In the genomic region with DNA sequence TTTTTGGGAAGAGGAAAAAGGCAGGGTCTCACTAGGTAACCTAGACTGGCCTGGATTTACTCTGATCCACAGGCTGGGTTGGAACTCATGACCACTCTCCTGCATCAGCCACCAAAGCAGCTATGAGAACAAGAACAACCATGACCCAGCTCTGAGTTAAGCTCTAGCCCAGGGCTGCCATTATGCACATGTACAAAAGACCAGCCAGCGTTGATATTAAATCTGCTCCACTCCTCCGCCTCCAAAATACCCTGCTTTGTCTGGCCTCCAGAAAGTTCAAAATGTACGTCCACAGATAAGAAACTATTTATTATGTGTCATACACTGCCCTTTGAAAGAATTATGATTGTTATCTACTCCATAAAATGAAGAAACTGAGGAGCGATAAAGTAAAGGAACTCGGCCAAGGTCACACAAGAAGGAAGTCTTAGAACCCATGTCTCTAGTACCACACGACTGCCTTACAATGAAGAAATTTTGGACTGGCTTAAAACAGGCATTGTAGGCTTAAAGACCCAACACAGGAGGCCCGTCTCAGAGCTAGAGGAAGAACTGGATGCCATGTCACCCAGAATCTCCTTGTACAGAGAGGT, we compare ENCODE assay signal across 17 mouse cellular contexts.
A peak's percentile ranks its signal among the peaks of the same experiment; 100 is the strongest.
DNase-seq lines count a peak whose midpoint lies in the region; ATAC-seq lines count a peak whose summit lies in the region.
"Had no signal": no experiment of that assay in that cellular context is flagged by ENCODE, and none has a peak within 500 bp of the region (broad histone marks: within the 10 kb centered on the region; RNA-seq: fewer than 3 reads in every experiment).

No protein-coding gene starts in this region.

- H3K4me1 ChIP-seq in heart, embryonic 11.5 days (ENCODE audit: control insufficient read depth, insufficient read depth, low read length), result peaks cover 48% of the 10 kb centered on the region
- peaks cover 20% of the 10 kb centered on the region for H3K4me1 ChIP-seq in kidney, embryonic 16.5 days (ENCODE audit: insufficient read depth, low read length)
- peaks cover 19% of the 10 kb centered on the region; the same call in 1 of the 2 replicates for H3K4me1 ChIP-seq in intestine, embryonic 15.5 days (replicated peaks)
- peaks cover 14% of the 10 kb centered on the region for H3K4me1 ChIP-seq in limb, embryonic 15.5 days
- H3K4me1 ChIP-seq: forebrain, embryonic 15.5 days; midbrain, embryonic 12.5 days had no signal

- H3K27me3 ChIP-seq in heart, embryonic 11.5 days (ENCODE audit: control insufficient read depth, insufficient read depth, low read length), result no peaks in the 10 kb centered on the region
- H3K27me3 ChIP-seq in kidney, embryonic 16.5 days (ENCODE audit: insufficient read depth, low read length), result no peaks in the 10 kb centered on the region
- H3K27me3 ChIP-seq in intestine, embryonic 15.5 days (replicated peaks), result no peaks in the 10 kb centered on the region
- H3K27me3 ChIP-seq in limb, embryonic 15.5 days, result no peaks in the 10 kb centered on the region
- H3K27me3 ChIP-seq: forebrain, embryonic 15.5 days; midbrain, embryonic 12.5 days had no signal

- no peak overlapping the region for H3K9ac ChIP-seq in heart, embryonic 11.5 days (ENCODE audit: low read depth, low read length)
- no peak overlapping the region for H3K9ac ChIP-seq in kidney, embryonic 16.5 days (replicated peaks; ENCODE audit: low read length)
- H3K9ac ChIP-seq in intestine, embryonic 15.5 days, result no peak overlapping the region
- no peak overlapping the region for H3K9ac ChIP-seq in limb, embryonic 15.5 days
- H3K9ac ChIP-seq: forebrain, embryonic 15.5 days; midbrain, embryonic 12.5 days had no signal

- H3K4me3 ChIP-seq in heart, embryonic 11.5 days (ENCODE audit: low read depth, low read length), result no peak overlapping the region
- H3K4me3 ChIP-seq in kidney, embryonic 16.5 days (ENCODE audit: low read length), result no peak overlapping the region
- no peak overlapping the region for H3K4me3 ChIP-seq in intestine, embryonic 15.5 days (replicated peaks)
- H3K4me3 ChIP-seq in limb, embryonic 15.5 days, result no peak overlapping the region
- H3K4me3 ChIP-seq: forebrain, embryonic 15.5 days; midbrain, embryonic 12.5 days had no signal

- H3K27ac ChIP-seq in heart, embryonic 11.5 days (ENCODE audit: low read depth, low read length), result peak overlapping the region; percentile 25; the same call in 1 of the 2 replicates
- H3K27ac ChIP-seq in kidney, embryonic 16.5 days (ENCODE audit: low read length), result peak overlapping the region; percentile 70
- H3K27ac ChIP-seq in intestine, embryonic 15.5 days, result peak overlapping the region; percentile 24
- H3K27ac ChIP-seq in limb, embryonic 15.5 days, result peak overlapping the region; percentile 14; the same call in 1 of the 2 replicates
- H3K27ac ChIP-seq: forebrain, embryonic 15.5 days; macrophage; midbrain, embryonic 12.5 days had no signal

- DNase-seq in heart, postnatal 4 days, result no peak
- no peak for DNase-seq in kidney, adult 9 months
- DNase-seq: cerebellum, adult 11-12 months; layer of hippocampus, postnatal 36 days; liver; lung, adult 18-20 months; right cerebral cortex, adult 18-20 months; spleen, adult 18-20 months; thymus, postnatal 25 days had no signal

- H3K36me3 ChIP-seq in heart, embryonic 11.5 days (ENCODE audit: control insufficient read depth, insufficient read depth, low read length), result no peaks in the 10 kb centered on the region
- no peaks in the 10 kb centered on the region for H3K36me3 ChIP-seq in kidney, embryonic 16.5 days (ENCODE audit: insufficient read depth, low read length)
- no peaks in the 10 kb centered on the region for H3K36me3 ChIP-seq in intestine, embryonic 15.5 days
- no peaks in the 10 kb centered on the region for H3K36me3 ChIP-seq in limb, embryonic 15.5 days
- H3K36me3 ChIP-seq: forebrain, embryonic 15.5 days; midbrain, embryonic 12.5 days had no signal

- no peaks in the 10 kb centered on the region for H3K9me3 ChIP-seq in heart, embryonic 11.5 days (replicated peaks; ENCODE audit: control insufficient read depth, low read length)
- no peaks in the 10 kb centered on the region for H3K9me3 ChIP-seq in kidney, embryonic 16.5 days (ENCODE audit: low read length)
- no peaks in the 10 kb centered on the region for H3K9me3 ChIP-seq in intestine, embryonic 15.5 days
- H3K9me3 ChIP-seq in limb, embryonic 15.5 days, result no peaks in the 10 kb centered on the region
- H3K9me3 ChIP-seq: forebrain, embryonic 15.5 days; midbrain, embryonic 12.5 days had no signal

- WGBS in heart, embryonic 11.5 days (ENCODE audit: insufficient replicate concordance), result 86% methylated on average over 7 of the region's 7 CpGs
- WGBS in kidney, embryonic 16.5 days, result 72% methylated on average over 7 of the region's 7 CpGs
- 62% methylated on average over 7 of the region's 7 CpGs for WGBS in intestine, embryonic 15.5 days
- 76% methylated on average over 7 of the region's 7 CpGs for WGBS in limb, embryonic 15.5 days

- H3K4me2 ChIP-seq in heart, embryonic 11.5 days, result no peak overlapping the region
- no peak overlapping the region for H3K4me2 ChIP-seq in kidney, embryonic 16.5 days (replicated peaks; ENCODE audit: low read depth, low read length)
- H3K4me2 ChIP-seq in intestine, embryonic 15.5 days (replicated peaks), result no peak overlapping the region
- H3K4me2 ChIP-seq in limb, embryonic 15.5 days, result no peak overlapping the region
- H3K4me2 ChIP-seq: forebrain, embryonic 15.5 days; midbrain, embryonic 12.5 days had no signal

- ATAC-seq in heart, embryonic 11.5 days (replicated peaks; ENCODE audit: insufficient number of reproducible peaks, low FRiP score, low TSS enrichment), result no peak
- no peak for ATAC-seq in kidney, embryonic 16.5 days (ENCODE audit: low FRiP score, low TSS enrichment)
- peak; percentile 75 for ATAC-seq in intestine, embryonic 15.5 days
- no peak for ATAC-seq in limb, embryonic 15.5 days (ENCODE audit: insufficient number of reproducible peaks, low FRiP score, low TSS enrichment, low read depth)
- ATAC-seq in inflammation-experienced regulatory T-cells, adult 6 months, result no peak
- ATAC-seq: forebrain, embryonic 15.5 days had no signal

Comparison
In these comparisons a context has a peak if more than half of its experiments do, and no peak if none do; other contexts are left out.
1. H3K27ac ChIP-seq: peak in every context shown above with its lines; median percentile 70 in kidney, embryonic 16.5 days; 25 in heart, embryonic 11.5 days; 24 in intestine, embryonic 15.5 days; 14 in limb, embryonic 15.5 days.